Mouse (Mus musculus) retina, postnatal 1 day (tissue): ENCODE measurements around the gene Rap1b.

Experiments used
- DNase-seq: peaks from one replicate; pipeline ENCODE4 v3.0.0-alpha.2; 2012

Gene Rap1b

DNA sequence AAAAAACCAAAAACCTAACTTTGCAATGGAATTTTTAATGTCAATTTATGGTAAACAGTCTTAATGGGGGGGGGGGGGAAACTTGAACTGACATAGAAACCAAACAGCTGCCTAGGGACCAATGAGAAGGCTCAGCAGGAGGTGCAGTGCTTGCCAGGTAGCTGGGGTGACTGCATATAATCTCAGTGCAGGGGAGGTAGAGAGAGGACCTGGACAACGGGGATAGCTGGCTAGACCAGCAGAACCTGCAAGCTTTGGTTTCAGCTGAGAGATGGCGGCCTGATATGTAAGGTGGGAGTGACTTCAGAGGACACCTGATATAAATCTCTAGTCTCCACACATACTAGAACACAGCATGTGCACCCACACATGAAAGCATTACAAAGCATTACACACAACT lies 33.3 kb downstream of the Rap1b start:
- no peak for DNase-seq

DNA sequence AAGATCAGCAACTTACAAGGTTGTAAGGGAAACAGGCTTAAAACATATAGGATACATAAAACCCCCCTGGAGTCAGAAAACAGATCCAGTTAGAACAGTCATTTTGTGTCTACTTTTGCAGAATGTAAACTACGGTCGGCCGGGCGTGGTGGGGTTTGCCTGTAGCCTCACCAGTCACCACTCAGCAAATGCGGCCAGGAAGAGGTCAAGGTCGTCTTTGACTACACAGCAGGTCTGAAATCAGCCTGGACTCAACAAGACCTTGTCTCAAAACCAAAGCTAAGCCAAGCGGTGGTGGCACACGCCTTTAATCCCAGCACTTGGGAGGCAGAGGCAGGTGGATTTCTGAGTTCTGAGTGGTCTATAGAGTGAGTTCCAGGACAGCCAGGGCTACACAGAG lies 34.3 kb downstream of the Rap1b start:
- no peak for DNase-seq

DNA sequence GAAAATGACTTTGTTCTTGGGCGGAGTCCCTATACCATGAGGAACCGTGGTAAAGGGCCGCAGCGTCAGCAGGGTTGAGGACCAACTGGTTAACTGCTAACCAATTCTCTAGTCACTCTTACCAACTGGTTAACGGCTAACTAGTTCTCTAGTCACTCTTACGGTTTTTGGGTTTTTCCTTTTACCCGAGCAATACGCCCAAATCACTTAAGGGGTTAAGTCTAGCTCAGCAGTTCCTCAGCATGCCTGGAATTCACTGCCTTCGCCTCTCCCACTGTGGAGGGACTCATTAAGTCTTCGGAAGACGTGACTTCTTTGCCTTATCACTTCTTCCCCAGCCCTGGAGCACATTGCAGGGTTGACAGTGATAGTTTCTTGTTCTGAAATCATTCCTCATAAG lies 35.3 kb downstream of the Rap1b start:
- no peak for DNase-seq

DNA sequence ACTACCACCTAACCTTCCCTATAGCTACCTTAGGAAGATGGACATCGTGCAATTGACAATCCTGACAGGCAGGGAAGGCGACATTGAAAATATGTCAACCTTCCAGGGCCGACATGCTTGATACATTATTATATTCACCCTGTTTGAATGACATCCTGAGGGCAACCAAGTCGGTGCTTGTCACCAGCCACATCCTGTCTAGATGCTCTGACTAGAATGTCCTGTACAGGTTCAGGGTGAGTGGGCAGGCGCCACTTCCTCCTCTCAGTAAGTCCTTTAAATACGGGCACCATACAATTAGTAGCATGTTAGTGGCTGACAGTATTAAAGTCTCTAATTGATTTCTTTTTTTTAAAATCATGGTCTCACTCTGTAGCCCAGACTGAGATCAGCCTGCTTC lies 37.8 kb downstream of the Rap1b start:
- DNase-seq, result no peak

DNA sequence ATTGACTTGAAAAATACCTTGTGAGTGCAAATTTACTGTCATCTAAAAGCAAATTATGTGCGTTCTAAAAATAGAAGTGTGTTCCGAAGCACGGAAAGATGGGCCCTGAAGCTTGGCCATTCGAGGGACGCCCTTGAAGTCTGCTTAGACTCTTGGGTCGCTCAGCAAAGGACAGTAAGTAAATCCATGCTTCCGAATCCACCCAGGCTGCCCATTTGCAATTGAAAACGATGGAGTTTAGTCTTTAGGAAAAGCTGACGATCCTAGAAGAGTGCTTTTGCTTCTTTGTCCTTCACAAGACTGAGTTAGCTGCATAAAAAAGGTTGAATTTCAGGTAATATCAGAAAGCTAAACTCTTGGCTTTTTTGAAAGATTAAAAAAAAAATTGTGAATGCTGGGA lies 39.9 kb downstream of the Rap1b start:
- no peak for DNase-seq

DNA sequence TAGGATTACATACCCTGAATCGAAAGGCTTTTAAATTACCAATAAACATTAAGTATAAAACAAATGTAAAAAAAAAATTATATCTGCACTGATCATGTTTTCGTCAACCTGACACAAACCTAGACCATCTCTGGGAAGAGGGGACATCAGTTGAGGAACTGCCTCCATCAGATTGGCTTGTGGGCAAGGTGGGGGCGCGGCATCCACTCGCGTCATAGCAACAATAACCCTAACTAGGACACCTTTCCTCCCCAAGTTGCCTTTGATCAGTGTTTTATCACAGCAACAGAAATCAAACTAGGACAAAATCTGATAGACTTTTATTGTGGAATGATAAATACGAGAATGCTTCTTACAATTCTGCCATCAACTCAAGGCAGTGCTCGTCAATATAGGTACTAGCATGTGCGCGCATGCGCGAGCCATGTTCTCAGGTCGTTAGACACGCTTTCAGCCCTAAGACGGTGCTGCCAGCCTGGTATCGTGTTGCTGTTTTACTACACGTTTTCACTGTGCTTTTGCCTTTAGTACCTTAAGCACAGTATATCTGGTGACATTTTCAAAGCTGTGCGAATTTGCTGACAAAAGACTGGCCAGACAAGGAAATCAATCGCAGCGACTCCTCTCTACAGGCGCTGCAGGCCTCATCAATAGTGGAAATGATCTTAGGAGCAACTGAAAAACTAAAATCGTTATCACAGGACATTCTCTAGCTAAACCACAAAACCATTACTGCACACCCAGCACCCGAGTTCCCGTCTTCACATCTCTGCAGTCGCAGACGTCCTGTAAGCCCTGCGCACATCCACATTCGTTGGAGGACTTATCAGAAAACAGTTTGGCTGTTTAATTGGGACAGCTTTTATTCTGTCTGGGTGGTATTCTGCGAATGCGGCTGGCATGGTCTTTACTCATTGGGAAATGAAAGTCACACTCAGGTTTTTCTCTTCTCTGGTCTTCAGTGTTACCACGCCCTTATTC lies 41.7 kb downstream of the Rap1b start:
- no peak for DNase-seq

DNA sequence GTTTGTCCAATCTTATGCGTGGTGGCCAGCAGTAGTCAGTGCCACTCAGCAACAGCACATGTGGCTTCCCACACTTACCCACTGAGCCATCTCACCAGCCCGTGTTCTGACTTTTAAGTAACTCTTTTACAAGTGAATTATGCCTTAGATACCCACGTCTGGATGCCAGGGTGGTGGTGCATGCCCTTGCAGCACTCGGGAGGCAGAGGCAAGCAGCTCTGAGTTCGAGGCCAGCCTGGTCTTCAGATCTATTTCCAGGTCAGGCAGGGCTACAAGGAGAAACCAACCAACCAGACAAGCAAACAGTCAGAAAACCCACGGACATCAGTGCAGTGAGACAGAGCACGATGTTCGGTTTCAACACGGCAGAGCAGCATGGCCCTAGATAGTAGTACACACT lies 43.9 kb downstream of the Rap1b start:
- no peak for DNase-seq

DNA sequence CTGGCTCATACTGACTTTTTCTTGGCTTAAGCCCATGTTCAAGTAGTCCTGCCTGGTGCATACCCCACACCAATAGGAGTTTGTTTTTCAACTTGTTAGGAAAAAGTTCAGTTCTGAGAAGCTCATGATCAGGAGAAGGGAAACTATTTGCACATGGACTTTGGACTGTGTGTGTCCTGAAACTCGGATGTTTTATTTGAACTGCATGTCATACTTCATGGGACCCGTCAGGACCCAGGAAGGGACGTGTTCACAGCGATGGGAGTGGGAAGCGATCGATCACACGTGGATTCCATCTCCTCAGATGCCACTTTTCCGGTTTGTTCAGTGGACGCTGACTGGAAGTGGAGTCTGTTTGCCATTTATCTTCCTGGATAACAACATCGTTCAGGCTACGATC lies 46.0 kb downstream of the Rap1b start:
- no peak for DNase-seq

DNA sequence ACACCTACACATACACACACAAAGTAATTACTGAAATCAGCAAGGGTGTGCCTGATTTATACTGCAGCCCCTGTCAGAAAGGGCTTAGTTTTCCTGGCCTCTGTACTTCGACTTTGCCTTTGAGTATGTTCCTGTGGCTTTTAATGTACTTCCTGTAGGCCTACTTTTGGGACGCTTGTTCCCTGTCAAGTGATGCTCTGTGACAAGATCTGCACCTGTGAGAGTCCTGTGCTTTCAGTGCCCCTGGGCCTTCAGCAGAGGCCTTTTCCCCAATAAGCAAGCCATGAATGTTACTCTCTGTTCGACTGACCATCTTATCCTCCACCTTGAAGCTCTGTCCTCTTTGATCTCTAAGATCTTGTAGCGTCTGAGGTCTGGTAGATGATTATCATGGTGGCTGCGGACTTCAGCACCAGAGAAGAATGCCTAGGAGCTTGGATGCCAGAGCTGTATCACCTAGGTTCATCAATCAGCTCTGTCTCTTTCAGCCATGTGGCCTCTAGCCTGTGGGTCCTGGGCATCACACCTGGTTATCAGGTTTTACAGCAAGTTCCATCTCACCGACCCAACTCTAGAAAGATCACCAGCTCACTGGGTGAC lies 47.3 kb downstream of the Rap1b start:
- no peak for DNase-seq

DNA sequence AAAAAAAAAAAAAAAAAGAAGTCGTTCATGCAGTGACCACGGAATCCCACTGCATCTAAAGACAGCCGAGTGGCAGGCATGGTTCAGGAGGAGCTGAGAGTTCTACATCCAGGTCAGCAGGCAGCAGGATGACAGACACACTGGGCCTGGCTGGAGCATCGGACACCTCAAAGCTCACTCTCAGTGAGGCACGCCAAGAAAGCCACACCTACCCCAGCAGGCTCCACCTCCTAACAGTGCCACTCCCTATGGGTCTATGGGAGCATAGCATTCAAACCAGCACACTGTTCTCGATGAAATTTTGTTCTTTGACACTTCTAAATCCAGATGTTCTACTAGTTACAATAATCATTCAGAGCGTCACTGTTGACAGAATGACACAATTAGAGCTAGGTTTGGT lies 48.2 kb downstream of the Rap1b start:
- DNase-seq, result no peak

DNA sequence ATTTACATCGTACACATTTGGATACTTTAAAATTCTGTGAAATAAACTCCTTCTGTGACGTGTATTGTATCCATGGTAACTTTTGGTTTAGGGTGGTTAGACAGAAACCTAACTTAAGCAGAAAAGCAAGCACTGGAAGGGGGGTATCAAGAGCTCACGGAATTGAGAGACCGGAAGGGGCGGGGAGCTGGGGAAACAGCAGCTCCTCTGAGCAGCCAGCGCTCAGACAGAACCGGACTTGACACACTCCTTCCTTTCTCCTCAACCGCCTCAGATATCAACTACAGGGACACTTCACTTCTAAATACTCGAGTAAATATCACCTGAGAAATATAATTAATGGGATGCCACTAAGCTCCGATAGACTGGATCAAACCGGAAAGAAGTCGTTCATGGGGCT lies 48.7 kb downstream of the Rap1b start:
- DNase-seq, result no peak

DNA sequence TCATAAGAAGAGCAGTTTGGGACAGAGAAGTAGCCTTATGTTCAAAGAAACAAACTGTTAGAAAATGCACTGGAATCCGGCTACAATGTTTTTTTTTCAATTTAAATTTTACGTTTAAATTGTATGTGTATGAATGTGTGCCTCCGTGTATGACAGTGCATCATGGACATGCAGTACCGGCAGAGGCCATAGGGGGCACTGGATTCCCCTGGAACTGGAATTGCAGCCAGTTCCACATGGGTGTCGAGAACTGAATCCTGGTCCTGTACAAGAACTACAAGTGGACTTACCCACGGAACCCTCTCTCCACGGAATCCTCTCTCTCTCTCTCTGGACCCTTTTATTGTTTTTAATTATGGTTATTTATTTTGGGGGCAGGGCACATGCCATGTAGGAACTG lies 49.7 kb downstream of the Rap1b start:
- peak; percentile 13 for DNase-seq

DNA sequence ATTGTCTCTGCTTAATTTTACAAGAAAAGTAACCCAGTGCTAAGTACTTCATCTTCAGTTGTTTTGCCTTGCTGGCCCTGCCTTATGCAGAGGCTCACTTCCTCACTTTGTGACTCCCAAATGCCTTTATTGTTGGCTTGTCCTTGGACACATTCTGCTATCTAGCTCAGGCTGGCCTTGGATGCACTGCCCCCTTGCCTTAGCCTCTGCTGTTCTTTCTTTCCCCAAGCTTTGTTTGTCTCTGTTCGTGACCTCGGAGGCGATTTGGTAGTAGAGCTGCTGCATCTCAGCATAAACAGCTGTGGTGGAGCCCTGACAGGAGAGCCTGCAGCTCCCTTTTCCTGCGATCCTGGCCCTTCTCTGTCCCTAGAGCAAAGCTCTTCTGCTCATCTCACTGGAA lies 50.6 kb downstream of the Rap1b start:
- no peak for DNase-seq

DNA sequence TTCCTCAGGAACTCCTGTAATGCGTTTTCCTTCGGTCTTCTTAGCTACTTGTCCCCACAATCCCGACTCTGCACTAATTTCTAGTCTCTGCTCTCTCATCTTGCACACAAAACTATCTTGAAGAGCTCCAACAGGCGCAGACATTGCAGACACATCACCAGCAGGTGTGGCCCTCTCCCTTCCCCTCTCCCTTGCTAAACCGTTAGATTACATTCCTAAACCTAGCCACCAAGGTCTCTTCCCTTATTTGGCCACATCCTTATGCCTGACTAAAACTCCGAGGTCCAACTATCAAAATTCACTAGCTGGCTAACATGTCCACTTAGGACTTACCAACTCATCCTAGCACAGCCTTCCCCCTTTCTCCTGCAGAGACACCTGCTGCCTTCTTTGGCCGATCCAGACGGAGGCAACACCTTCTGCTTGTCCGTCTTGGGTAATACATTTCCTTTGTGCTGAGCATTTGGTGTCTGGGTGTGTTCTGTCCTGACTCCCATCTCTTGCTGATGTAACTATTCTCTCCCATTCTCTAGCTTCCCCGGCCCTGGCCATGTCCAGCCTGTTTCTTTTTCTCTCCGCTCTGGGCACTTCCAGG lies 52.3 kb downstream of the Rap1b start:
- DNase-seq, result no peak

DNA sequence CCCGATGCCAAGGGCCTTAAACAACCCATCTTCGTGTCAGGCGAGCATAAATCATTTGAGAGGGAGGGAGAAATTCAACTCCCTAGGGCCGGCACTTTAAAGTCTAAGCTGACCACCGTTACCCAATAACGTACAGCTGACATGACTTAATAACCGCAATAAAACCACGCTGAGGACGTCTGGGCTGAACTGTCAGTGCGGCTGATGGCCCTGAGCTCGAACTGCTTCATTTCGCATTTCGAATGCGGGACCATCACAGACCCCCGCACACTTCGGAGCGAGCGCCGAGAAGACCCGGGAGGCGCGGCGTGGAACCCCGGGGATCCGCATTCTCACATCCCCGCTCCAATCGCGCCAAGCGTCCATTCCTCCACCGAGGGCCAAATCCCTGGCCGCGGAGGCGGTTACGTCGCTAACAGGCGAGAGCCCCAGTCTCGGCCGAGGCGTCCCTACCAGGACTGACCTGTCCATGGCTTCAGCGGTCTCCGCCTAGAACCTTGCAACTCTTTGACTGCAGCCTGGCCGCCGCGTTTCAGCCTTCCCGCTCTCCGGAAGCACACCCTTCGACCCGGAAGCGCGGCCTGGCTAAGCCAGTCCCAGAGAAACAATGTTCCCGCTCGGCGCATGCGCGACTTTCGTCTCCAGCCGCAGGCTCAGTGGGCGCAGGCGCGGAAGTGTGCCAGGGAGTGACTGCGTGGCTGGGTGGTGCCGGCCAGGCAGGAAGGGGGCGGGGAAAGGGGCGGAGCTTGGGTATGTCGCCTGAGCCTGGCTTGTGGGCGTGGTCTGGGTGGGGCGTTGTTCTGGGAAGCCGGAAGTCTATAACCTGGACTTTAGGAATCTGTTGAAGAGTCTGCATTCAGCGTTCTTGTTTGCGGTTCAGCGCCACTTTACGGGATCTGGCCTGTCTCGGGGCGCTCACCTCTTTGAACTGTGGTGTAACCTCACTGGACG lies 53.4 kb downstream of the Rap1b start, which contains the start of gene Nup107:
Nup107 (minus strand) TSS at position 565 of the 951 bp plus-strand sequence.
- DNase-seq, result peak; percentile 99

DNA sequence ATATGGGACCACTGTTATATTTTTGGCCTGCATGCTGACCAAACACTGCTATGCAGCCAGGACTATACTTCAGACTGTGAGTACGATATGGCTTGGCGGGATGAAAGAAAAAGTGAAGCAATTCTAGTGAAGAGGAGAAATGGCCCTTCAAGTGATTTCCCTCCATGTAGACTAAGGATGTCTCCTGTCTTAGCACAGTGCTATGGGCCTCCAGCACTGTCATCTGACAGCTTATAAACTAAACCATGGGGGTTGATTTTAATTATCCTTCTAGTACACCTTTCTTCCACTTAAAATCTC lies 54.7 kb downstream of the Rap1b start:
- no peak for DNase-seq

DNA sequence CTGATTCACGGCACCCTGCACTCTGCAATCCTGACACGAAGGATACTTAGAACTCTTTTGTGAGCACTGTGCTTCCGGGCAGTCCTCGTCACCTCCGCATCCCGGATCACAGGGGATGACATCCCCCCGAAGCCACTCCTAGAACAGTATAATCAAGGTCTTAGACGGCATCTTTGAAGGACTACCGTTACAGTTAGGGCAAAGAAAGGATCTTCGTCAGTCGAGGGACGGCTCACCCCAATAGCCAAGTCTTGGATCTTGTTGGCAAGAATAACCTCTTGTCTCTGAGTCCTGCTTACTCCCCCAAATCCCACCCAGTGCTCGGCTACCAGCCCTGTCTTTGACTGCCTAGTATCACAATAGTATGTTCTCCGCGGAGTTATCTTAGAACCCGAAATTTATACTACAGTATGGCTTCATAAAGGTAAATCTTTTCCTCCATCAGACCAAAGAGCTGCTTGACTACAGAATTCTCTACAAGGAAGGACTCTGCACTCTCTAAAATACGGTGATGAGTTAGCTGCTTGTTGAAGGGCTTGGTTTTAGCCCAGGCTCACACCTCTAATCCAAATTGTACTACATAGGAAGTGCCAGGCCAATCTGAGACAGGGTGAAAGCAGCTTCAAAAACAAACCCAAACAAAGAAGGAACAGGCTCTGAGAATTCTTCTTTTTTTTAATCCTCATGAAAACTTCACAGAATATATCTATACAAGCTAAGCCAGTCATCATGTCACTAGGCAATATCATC lies 55.2 kb downstream of the Rap1b start:
- no peak for DNase-seq

DNA sequence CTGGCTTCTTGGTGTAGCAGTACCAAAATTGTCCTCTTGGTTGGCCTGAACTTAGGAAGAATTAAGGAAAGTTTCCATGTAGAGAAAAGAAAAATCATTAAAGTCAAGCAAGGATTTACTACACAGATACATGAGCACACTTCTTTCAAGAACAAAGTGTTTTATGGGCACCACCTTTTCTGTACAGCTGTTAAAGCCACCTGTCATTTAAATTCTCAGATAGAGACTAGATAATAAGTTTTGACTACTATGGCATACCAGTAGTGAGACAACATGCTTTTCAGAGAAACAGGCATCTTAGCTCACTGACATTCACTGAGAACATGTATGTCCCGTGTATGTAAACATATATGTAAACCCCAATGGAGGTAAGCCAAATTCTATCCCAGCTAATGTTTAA lies 55.8 kb downstream of the Rap1b start:
- DNase-seq, result no peak

DNA sequence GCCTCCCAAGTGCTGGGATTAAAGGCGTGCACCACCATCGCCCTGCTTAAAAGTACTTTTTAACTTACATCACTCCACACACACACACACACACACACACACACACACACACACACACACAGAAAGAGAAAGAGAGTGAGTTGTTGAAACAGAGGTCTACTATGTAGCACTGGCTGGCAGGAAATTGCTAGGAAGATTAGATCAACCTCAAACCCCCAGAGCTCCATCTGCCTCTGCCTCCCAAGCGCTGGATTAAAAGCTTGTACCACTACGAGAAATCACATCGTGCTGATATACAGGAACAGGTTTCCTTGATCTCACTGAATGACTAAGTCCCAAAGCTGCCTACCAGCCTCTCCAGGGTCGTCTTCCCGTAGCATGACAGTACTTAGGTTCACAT lies 61.2 kb downstream of the Rap1b start:
- DNase-seq, result no peak

DNA sequence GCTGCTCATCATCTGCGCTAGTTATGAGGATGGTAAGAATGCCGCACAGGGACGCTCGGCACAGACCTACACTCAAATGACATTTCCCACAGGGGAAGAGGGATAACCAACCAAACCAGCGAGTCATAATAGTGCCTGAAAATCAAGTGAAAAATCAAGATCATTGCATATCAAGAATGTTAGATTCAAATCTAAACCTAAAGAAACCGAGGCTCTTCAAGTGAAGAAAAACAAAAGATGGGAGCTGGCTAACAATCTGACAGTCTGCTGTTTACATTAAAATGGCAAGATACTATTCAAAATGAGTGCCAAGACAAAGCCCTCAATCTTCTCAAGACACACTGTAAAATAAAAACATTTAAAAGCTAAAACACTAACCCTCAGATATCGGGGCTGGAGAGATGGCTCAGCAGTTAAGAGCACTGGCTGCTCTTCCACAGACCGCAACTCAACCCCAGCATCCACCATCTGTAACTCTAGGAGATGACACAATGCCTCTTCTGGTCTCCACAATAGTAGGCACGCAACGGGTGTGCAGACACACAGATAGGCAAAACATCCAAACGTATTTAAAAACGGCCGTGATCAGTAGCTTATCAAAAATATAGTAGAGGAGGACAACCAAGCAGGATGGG lies 61.9 kb downstream of the Rap1b start:
- no peak for DNase-seq

DNA sequence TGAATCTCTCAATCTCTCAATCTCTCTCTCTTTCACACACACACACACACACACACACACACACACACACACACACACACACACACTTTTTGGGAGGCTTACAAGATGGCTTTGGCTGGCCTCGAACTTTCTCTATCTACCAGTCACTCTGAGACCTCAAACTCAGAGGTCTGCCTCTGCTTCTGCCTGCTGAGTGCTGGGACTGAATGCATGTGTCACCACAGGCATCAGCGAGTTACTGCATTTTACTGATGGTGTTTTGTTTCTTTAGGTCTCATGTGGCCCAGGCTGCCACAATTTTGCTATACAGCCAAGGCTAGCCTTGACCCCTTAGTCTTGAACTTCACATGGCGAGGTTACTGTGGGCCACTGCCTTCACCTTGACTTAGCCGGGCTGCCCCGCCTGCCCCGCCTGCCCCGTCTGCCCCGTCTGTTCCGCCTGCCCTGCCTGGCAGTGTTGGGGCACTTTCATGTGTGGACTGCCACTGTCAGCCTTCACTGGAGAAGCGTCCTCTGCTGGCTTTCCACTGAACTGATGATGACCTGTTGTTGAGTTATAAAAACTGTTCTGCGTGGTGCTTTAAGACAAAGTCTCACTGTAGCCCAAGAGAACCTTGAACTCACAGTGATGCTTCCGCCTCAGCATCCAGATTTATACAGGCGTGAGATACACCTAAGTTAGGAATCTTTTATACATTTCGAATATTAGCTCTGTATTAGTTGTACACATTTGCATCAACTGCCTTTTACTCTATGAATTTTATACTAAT lies 63.2 kb downstream of the Rap1b start:
- DNase-seq, result no peak
